Mouse (Mus musculus) kidney, adult 2 months (tissue): Measurements from ENCODE around the gene Zscan20.

Experiments used
- CTCF ChIP-seq: fragments of 200-500 bp; conservative IDR thresholded peaks from 2 replicates; pipeline ENCODE4 v1.5.1; 2011; ENCODE audit warnings: low read depth, mild to moderate bottlenecking, control low read depth, low read length, moderate library complexity, mixed read lengths; ENCODE audit not compliant: insufficient read depth, insufficient read length
- POLR2A ChIP-seq: fragments of 200-500 bp; IDR thresholded peaks from one replicate; pipeline ENCODE4 v1.6.1; 2011; ENCODE audit warnings: low read depth, low read length, control low read depth

DNA sequence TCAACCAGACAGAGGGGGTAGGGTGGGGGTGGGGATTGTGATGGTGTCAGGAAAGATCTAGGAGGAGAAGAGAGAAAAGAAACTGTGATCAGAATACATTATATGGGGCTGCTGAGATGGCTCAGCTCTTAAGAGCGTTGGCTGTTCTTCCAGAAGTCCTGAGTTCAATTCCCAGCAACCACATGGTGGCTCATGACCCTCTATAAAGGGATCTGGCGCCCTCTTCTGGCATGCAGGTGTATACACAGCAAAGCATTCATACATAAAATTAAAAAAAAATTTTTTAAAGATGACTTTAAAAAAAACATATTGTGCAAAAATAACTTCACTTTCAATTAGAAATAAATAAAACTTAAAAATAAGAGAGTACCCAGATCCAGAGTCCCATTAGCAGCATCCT lies 66.5 kb downstream of the Zscan20 start:
- TF ChIP-seq CTCF, result no peak; the same call in 1 of the 2 replicates
- TF ChIP-seq POLR2A, result no peak
